Mouse (Mus musculus) intestine, embryonic 16.5 days (tissue): Measurements from ENCODE around the gene Smtnl2. TPM values are rescaled to one million over a fixed set of nuclear protein-coding genes. Genes with fewer than 3 reads are reported as not detected.

ENCODE experiments used
- ATAC-seq: fragments of 200-750 bp; cut with Nextera tagmentation; 2 replicates; pipeline ENCODE4 v1.8.0; 2017; ENCODE audit warnings: moderate TSS enrichment, moderate library complexity
- H3K27ac ChIP-seq: fragments of 300-500 bp; sonication (generic); 2 replicates; pipeline ENCODE4 v1.5.1; 2014; ENCODE audit warnings: mild to moderate bottlenecking, low read length
- H3K27me3 ChIP-seq: fragments of 300-500 bp; sonication (generic); replicated peaks from 2 replicates; pipeline ENCODE4 v1.6.1; 2014; ENCODE audit warnings: low read length, control low read depth, mixed read lengths; ENCODE audit not compliant: control insufficient read depth, insufficient read depth
- H3K36me3 ChIP-seq: fragments of 300-500 bp; sonication (generic); 2 replicates; pipeline ENCODE4 v1.6.1; 2014; ENCODE audit warnings: low read length, control low read depth; ENCODE audit not compliant: control insufficient read depth, insufficient read depth
- H3K4me1 ChIP-seq: fragments of 300-500 bp; sonication (generic); 2 replicates; pipeline ENCODE4 v1.6.1; 2014; ENCODE audit warnings: low read length, control low read depth, mixed read lengths; ENCODE audit not compliant: control insufficient read depth, insufficient read depth
- H3K4me2 ChIP-seq: fragments of 300-500 bp; sonication (generic); 2 replicates; pipeline ENCODE4 v1.6.1; 2014; ENCODE audit warnings: low read depth, low read length, control low read depth
- H3K4me3 ChIP-seq: fragments of 300-500 bp; sonication (generic); 2 replicates; pipeline ENCODE4 v1.5.1; 2014; ENCODE audit warnings: mild to moderate bottlenecking, low read length
- H3K9ac ChIP-seq: fragments of 300-500 bp; sonication (generic); 2 replicates; pipeline ENCODE4 v1.6.1; 2014; ENCODE audit warnings: low read depth, low read length
- H3K9me3 ChIP-seq: fragments of 300-500 bp; sonication (generic); 2 replicates; pipeline ENCODE4 v1.6.1; 2016; ENCODE audit warnings: low read length, control low read depth; ENCODE audit not compliant: control insufficient read depth
- WGBS: fragments of 180-500 bp; shearing (Covaris S2); extraction: QIAGEN DNeasy Blood & Tissue Kit; methylation state at CpG from one replicate; pipeline ENCODE4 v1.1.7; 2014; 5-methylcytosine and 5-hydroxymethylcytosine counted together
- polyA plus RNA-seq: library from polyadenylated mRNA; unstranded; fragments of >200 nt; fragmentation: Nextera tagmentation; extraction: Ambion mirVana; gene quantifications from 2 replicates; pipeline ENCODE4 v1.2.1, GENCODE M21; 2015

The Smtnl2 gene
- polyA plus RNA-seq, 1 experiment from 2014 or later, result 28.9 TPM

- H3K4me3 ChIP-seq, result no peak overlapping the region
- no peaks in the 10 kb centered on the region for H3K4me1 ChIP-seq
- H3K27ac ChIP-seq, result no peak overlapping the region
- no peak overlapping the region for H3K9ac ChIP-seq
- WGBS, result 54% methylated on average over 7 of the region's 7 CpGs
- peak overlapping the region; percentile 32; the same call in 1 of the 2 replicates for H3K4me2 ChIP-seq
- H3K9me3 ChIP-seq, result no peaks in the 10 kb centered on the region
- H3K27me3 ChIP-seq, result no peaks in the 10 kb centered on the region
- ATAC-seq, result peak; percentile 69
- H3K36me3 ChIP-seq, result no peaks in the 10 kb centered on the region
Observed at GRCm38 (mm10) chr11:72429288-72429690, 17.8 kb upstream of the Smtnl2 start.

GRCm38 (mm10) chr11:72428694-72429093 is 17.2 kb upstream of the Smtnl2 start:
- no peaks in the 10 kb centered on the region for H3K9me3 ChIP-seq
- H3K36me3 ChIP-seq, result no peaks in the 10 kb centered on the region
- peak; percentile 80 for ATAC-seq
- no peak overlapping the region for H3K9ac ChIP-seq
- H3K4me2 ChIP-seq, result no peak overlapping the region
- no peak overlapping the region for H3K27ac ChIP-seq
- whole genome bisulfite sequencing, result 3% methylated on average over 5 of the region's 5 CpGs
- no peak overlapping the region for H3K4me3 ChIP-seq
- H3K4me1 ChIP-seq, result no peaks in the 10 kb centered on the region
- H3K27me3 ChIP-seq, result no peaks in the 10 kb centered on the region

GRCm38 (mm10) chr11:72426884-72427283 is 15.4 kb upstream of the Smtnl2 start:
- H3K27me3 ChIP-seq, result no peaks in the 10 kb centered on the region
- no peak for ATAC-seq
- H3K4me2 ChIP-seq, result no peak overlapping the region
- H3K27ac ChIP-seq, result no peak overlapping the region
- H3K9me3 ChIP-seq, result no peaks in the 10 kb centered on the region
- H3K4me3 ChIP-seq, result no peak overlapping the region
- H3K36me3 ChIP-seq, result no peaks in the 10 kb centered on the region
- H3K4me1 ChIP-seq, result no peaks in the 10 kb centered on the region
- H3K9ac ChIP-seq, result no peak overlapping the region

GRCm38 (mm10) chr11:72425201-72425600 is 13.7 kb upstream of the Smtnl2 start:
- Histone ChIP-seq H3K36me3 (no peaks in the 10 kb centered on the region), H3K4me3 (no peak overlapping the region), H3K9ac (no peak overlapping the region), H3K4me2 (no peak overlapping the region), H3K27ac (no peak overlapping the region), H3K27me3 (no peaks in the 10 kb centered on the region), H3K4me1 (no peaks in the 10 kb centered on the region), H3K9me3 (no peaks in the 10 kb centered on the region)
- no peak for ATAC-seq

GRCm38 (mm10) chr11:72423686-72424085 is 12.2 kb upstream of the Smtnl2 start:
- Histone ChIP-seq H3K4me3 (no peak overlapping the region), H3K9ac (no peak overlapping the region), H3K27ac (no peak overlapping the region), H3K4me1 (no peaks in the 10 kb centered on the region), H3K4me2 (no peak overlapping the region), H3K9me3 (no peaks in the 10 kb centered on the region), H3K27me3 (no peaks in the 10 kb centered on the region), H3K36me3 (no peaks in the 10 kb centered on the region)
- no peak for ATAC-seq
- 66% methylated on average over 4 of the region's 4 CpGs for WGBS

GRCm38 (mm10) chr11:72421518-72422278 is 10.2 kb upstream of the Smtnl2 start:
- H3K4me3 ChIP-seq, result no peak overlapping the region
- peaks cover 4% of the 10 kb centered on the region for H3K4me1 ChIP-seq
- 87% methylated on average over 11 of the region's 11 CpGs for WGBS
- no peak for ATAC-seq
- H3K9ac ChIP-seq, result no peak overlapping the region
- H3K27ac ChIP-seq, result no peak overlapping the region
- H3K4me2 ChIP-seq, result no peak overlapping the region
- no peaks in the 10 kb centered on the region for H3K36me3 ChIP-seq
- H3K9me3 ChIP-seq, result no peaks in the 10 kb centered on the region
- no peaks in the 10 kb centered on the region for H3K27me3 ChIP-seq

GRCm38 (mm10) chr11:72420460-72421122 is 9.1 kb upstream of the Smtnl2 start:
- no peak for ATAC-seq
- no peak overlapping the region for H3K27ac ChIP-seq

GRCm38 (mm10) chr11:72419006-72419405 is 7.5 kb upstream of the Smtnl2 start:
- no peak overlapping the region for H3K9ac ChIP-seq
- H3K9me3 ChIP-seq, result no peaks in the 10 kb centered on the region
- H3K4me3 ChIP-seq, result no peak overlapping the region
- H3K36me3 ChIP-seq, result no peaks in the 10 kb centered on the region
- H3K27ac ChIP-seq, result no peak overlapping the region
- H3K4me2 ChIP-seq, result no peak overlapping the region
- no peaks in the 10 kb centered on the region for H3K27me3 ChIP-seq
- H3K4me1 ChIP-seq, result peaks cover 4% of the 10 kb centered on the region
- 88% methylated on average over 6 of the region's 6 CpGs for WGBS
- ATAC-seq, result no peak

More at GRCm38 (mm10) chr11:72420460-72421122, 9.1 kb upstream of the Smtnl2 start:
- Histone ChIP-seq H3K4me2 (no peak overlapping the region), H3K36me3 (no peaks in the 10 kb centered on the region), H3K9me3 (no peaks in the 10 kb centered on the region), H3K27me3 (no peaks in the 10 kb centered on the region), H3K4me3 (no peak overlapping the region), H3K4me1 (peaks cover 4% of the 10 kb centered on the region), H3K9ac (no peak overlapping the region)
- 83% methylated on average over 6 of the region's 6 CpGs for WGBS

- no peak overlapping the region for H3K4me3 ChIP-seq
- ATAC-seq, result no peak
- H3K4me2 ChIP-seq, result no peak overlapping the region
- H3K4me1 ChIP-seq, result peaks cover 4% of the 10 kb centered on the region
- no peaks in the 10 kb centered on the region for H3K36me3 ChIP-seq
- 56% methylated on average over 8 of the region's 8 CpGs for WGBS
- H3K9me3 ChIP-seq, result no peaks in the 10 kb centered on the region
- H3K27me3 ChIP-seq, result no peaks in the 10 kb centered on the region
- no peak overlapping the region for H3K9ac ChIP-seq
- H3K27ac ChIP-seq, result no peak overlapping the region
Observed at GRCm38 (mm10) chr11:72418227-72418626, 6.7 kb upstream of the Smtnl2 start.
